In the genomic region with DNA sequence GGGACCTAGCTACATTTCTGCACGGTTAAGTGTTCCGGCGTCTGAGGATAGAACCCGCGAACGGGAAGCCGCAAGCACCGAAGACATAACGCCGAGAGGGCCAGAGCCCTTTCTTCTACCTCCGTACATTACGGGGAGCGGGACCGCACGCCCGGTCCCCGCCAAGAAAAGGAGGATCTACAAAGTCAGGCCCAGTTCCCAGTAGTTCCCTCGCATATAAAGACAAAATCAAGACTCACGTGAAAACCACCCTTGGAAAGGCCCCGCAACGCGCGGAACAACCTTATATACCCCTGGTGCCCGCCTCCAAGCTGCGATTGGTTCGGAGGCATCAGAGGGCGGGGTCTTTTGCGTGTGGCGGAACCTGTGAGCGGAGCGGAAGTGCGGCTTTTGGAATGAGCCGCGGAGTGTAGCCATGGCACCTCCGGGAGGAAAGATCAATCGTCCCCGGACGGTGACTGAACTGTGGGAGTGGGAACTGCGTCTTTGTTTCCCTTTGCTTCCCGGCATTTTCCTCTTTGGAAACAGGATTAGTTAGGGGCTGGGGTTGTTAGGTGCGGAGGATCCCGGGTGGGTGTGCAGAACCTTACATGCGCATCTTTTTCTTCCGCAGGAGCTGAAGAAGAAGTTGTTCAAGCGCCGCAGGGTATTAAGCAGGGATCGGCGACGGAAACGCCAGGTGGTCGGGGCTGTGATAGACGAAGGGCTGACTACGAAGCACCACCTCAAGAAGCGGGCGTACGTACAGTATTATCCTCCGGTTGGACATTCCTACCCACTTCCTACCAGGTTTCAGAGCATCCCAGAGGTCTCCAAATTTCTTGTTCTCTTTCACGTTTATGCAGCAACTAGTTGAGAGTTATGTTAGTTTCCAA, we compare ENCODE assay signal across 7 mouse cellular contexts. TPM values are rescaled to one million over a fixed set of nuclear protein-coding genes. Genes with fewer than 3 reads are reported as not detected.
DNase-seq lines count a peak whose midpoint lies in the region; ATAC-seq and TF ChIP-seq lines count a peak whose summit lies in the region.

A gene (plus strand): TSS at position 343 of the 875 bp plus-strand sequence.
A gene (plus strand): TSS at position 416 of the 875 bp plus-strand sequence.

- peak within 1 kb of the TSS; percentile 87 for H3K27ac ChIP-seq in embryonic facial prominence, embryonic 12.5 days
- H3K27ac ChIP-seq in heart, adult 2 months: peak within 1 kb of the TSS; percentile 85
- H3K27ac ChIP-seq in limb, embryonic 13.5 days: peak within 1 kb of the TSS; percentile 88
- H3K27ac ChIP-seq in midbrain, embryonic 16.5 days (ENCODE audit: low read length): peak within 1 kb of the TSS; percentile 88

- peaks cover 13% of the 10 kb centered on the region for H3K4me1 ChIP-seq in embryonic facial prominence, embryonic 12.5 days
- peaks cover 3% of the 10 kb centered on the region; the same call in 1 of the 2 replicates for H3K4me1 ChIP-seq in heart, adult 2 months (ENCODE audit: control insufficient read depth, insufficient read depth, low read length)
- peaks cover 21% of the 10 kb centered on the region for H3K4me1 ChIP-seq in limb, embryonic 13.5 days
- peaks cover 24% of the 10 kb centered on the region for H3K4me1 ChIP-seq in midbrain, embryonic 16.5 days (ENCODE audit: control insufficient read depth, insufficient read depth, low read length)

- H3K36me3 ChIP-seq in embryonic facial prominence, embryonic 12.5 days: peaks cover 14% of the 10 kb centered on the region
- H3K36me3 ChIP-seq in heart, adult 2 months (ENCODE audit: control insufficient read depth, insufficient read depth, low read length): no peaks in the 10 kb centered on the region; the same call in 1 of the 2 replicates
- peaks cover 14% of the 10 kb centered on the region for H3K36me3 ChIP-seq in limb, embryonic 13.5 days
- no peaks in the 10 kb centered on the region for H3K36me3 ChIP-seq in midbrain, embryonic 16.5 days (ENCODE audit: control insufficient read depth, insufficient read depth, low read length)

- WGBS in embryonic facial prominence, embryonic 12.5 days: under 1% methylated on average over 58 of the region's 58 CpGs
- WGBS in heart, adult 2 months: under 1% methylated on average over 58 of the region's 58 CpGs
- WGBS in limb, embryonic 13.5 days: under 1% methylated on average over 58 of the region's 58 CpGs
- WGBS in midbrain, embryonic 16.5 days: under 1% methylated on average over 58 of the region's 58 CpGs

- H3K4me3 ChIP-seq in embryonic facial prominence, embryonic 12.5 days: peak within 1 kb of the TSS; percentile 69
- H3K4me3 ChIP-seq in heart, adult 2 months: peak within 1 kb of the TSS; percentile 73
- H3K4me3 ChIP-seq in limb, embryonic 13.5 days: peak within 1 kb of the TSS; percentile 70
- peak within 1 kb of the TSS; percentile 71 for H3K4me3 ChIP-seq in midbrain, embryonic 16.5 days (ENCODE audit: low read depth, low read length)

- no peak for TF ChIP-seq CTCF in heart, adult 2 months (IDR thresholded peaks at IDR 0.05)

- peak within 1 kb of the TSS; percentile 85 for H3K9ac ChIP-seq in embryonic facial prominence, embryonic 12.5 days
- H3K9ac ChIP-seq in heart, adult 2 months (ENCODE audit: low read depth, low read length): peak within 1 kb of the TSS; percentile 79
- H3K9ac ChIP-seq in limb, embryonic 13.5 days: peak within 1 kb of the TSS; percentile 93
- peak within 1 kb of the TSS; percentile 70 for H3K9ac ChIP-seq in midbrain, embryonic 16.5 days (ENCODE audit: low read depth, low read length)

- H3K79me2 ChIP-seq in heart, adult 2 months (replicated peaks; ENCODE audit: control insufficient read depth, insufficient read depth, low read length): no peaks in the 10 kb centered on the region; the same call in 1 of the 2 replicates

- H3K4me2 ChIP-seq in embryonic facial prominence, embryonic 12.5 days (replicated peaks): peak within 1 kb of the TSS; percentile 81
- peak within 1 kb of the TSS; percentile 66 for H3K4me2 ChIP-seq in limb, embryonic 13.5 days (replicated peaks)
- H3K4me2 ChIP-seq in midbrain, embryonic 16.5 days (ENCODE audit: low read length): peak within 1 kb of the TSS; percentile 90

- 0 out of 2 replicates have a peak, but pooled peaks have one; percentile 65 for TF ChIP-seq EP300 in heart, adult 2 months (IDR thresholded peaks at IDR 0.05; ENCODE audit: insufficient read depth, low read depth, low read length)

- no peaks in the 10 kb centered on the region for H3K27me3 ChIP-seq in embryonic facial prominence, embryonic 12.5 days
- H3K27me3 ChIP-seq in heart, adult 2 months (ENCODE audit: control insufficient read depth, insufficient read depth, low read length): no peaks in the 10 kb centered on the region
- H3K27me3 ChIP-seq in limb, embryonic 13.5 days: no peaks in the 10 kb centered on the region
- H3K27me3 ChIP-seq in midbrain, embryonic 16.5 days (ENCODE audit: control insufficient read depth, insufficient read depth, low read depth, low read length): no peaks in the 10 kb centered on the region

- TF ChIP-seq POLR2A in heart, adult 2 months (IDR thresholded peaks at IDR 0.05; ENCODE audit: insufficient read depth, low read depth, low read length): peak; percentile 93

- no peaks in the 10 kb centered on the region for H3K9me3 ChIP-seq in embryonic facial prominence, embryonic 12.5 days
- no peaks in the 10 kb centered on the region for H3K9me3 ChIP-seq in limb, embryonic 13.5 days
- H3K9me3 ChIP-seq in midbrain, embryonic 16.5 days (replicated peaks; ENCODE audit: control insufficient read depth, low read length, poor library complexity, severe bottlenecking): no peaks in the 10 kb centered on the region

- intact Hi-C loops in heart, adult 2 months (cut with DNase I): loop anchor here (2.0 kb wide), 1 partner anchor 18 kb away; a partner anchor contains a TSS

- DNase-seq in adrenal gland, postnatal 25 days: peak; percentile 93
- peak; percentile 93 to 95 for DNase-seq in heart, adult 2 months
- DNase-seq in kidney, adult 8-10 months: peak; percentile 94 to 95
- peak; percentile 91 to 96 for DNase-seq in spleen, postnatal 10 days (ENCODE audit: low spot score in 2 of 2)

- ATAC-seq in embryonic facial prominence, embryonic 12.5 days (ENCODE audit: insufficient number of reproducible peaks, insufficient read depth, low FRiP score, low TSS enrichment): peak; percentile 90
- peak; percentile 95 for ATAC-seq in limb, embryonic 13.5 days (ENCODE audit: low FRiP score, low read depth)
- peak; percentile 95 for ATAC-seq in midbrain, embryonic 16.5 days

RNA-seq across cellular contexts. Expression of the first gene that starts in this region (rescaled TPM):
- total RNA-seq in adrenal gland, postnatal 25 days (2021): 48.8 and 57.4 TPM in 2 replicates
- polyA plus RNA-seq in embryonic facial prominence, embryonic 12.5 days (2016; fragmentation: Nextera tagmentation; extraction: Ambion mirVana): 98.0 and 107 TPM in 2 replicates
- 10 to 100 TPM; 15.6 to 21.0 TPM for total RNA-seq in heart, adult 2 months (2021)
- polyA plus RNA-seq in heart, adult 2 months (2012; rRNA removed): 10.1 and 10.5 TPM in 2 replicates
- 94.0 and 96.6 TPM in 2 replicates for polyA plus RNA-seq in limb, embryonic 13.5 days (2015; fragmentation: Nextera tagmentation; extraction: Ambion mirVana)
- 35.4 and 39.2 TPM in 2 replicates for polyA plus RNA-seq in midbrain, embryonic 16.5 days (2015; fragmentation: Nextera tagmentation; extraction: Ambion mirVana)

RNA-seq across cellular contexts. Expression of the second gene that starts in this region (rescaled TPM):
- not detected in 2 replicates for total RNA-seq in adrenal gland, postnatal 25 days (2021)
- not detected in 2 replicates for polyA plus RNA-seq in embryonic facial prominence, embryonic 12.5 days (2016; fragmentation: Nextera tagmentation; extraction: Ambion mirVana)
- 1 to 10 TPM in 1 of 2 experiments, under 1 TPM in 1; 0.57 to 3.2 TPM for total RNA-seq in heart, adult 2 months (2021)
- 1.2 and 1.3 TPM in 2 replicates for polyA plus RNA-seq in heart, adult 2 months (2012; rRNA removed)
- not detected in 2 replicates for polyA plus RNA-seq in limb, embryonic 13.5 days (2015; fragmentation: Nextera tagmentation; extraction: Ambion mirVana)
- 0.43 TPM in 1 of 2 replicates, not detected in the other for polyA plus RNA-seq in midbrain, embryonic 16.5 days (2015; fragmentation: Nextera tagmentation; extraction: Ambion mirVana)

Comparison
In these comparisons a context has a peak if more than half of its experiments do, and no peak if none do; other contexts are left out.
1. Peak in every context shown above with its lines: DNase-seq, ATAC-seq, H3K4me3 ChIP-seq and H3K27ac ChIP-seq.